ENCODE assay signal across 22 mouse cellular contexts in genomic region chr17:70583042-70583441, GRCm38 (mm10).
"Had no signal": no experiment of that assay in that cellular context is flagged by ENCODE, and none has a peak within 500 bp of the region (broad histone marks: within the 10 kb centered on the region; RNA-seq: fewer than 3 reads in every experiment).

No protein-coding gene starts in this region.

- H3K27ac ChIP-seq: limb, embryonic 10.5 days; limb, embryonic 13.5 days; liver, embryonic 12.5 days; liver, embryonic 15.5 days; lung, embryonic 15.5 days; stomach, postnatal 0 days had no signal

- H3K4me3 ChIP-seq: limb, embryonic 10.5 days; limb, embryonic 13.5 days; liver, embryonic 12.5 days; liver, embryonic 15.5 days; lung, embryonic 15.5 days had no signal

- ATAC-seq: liver, embryonic 12.5 days had no signal

- DNase-seq: kidney, adult 18-20 months; kidney, adult 9 months; kidney, postnatal 14 days; kidney, postnatal 4 days; layer of hippocampus, adult 9-11 months; layer of hippocampus, postnatal 36 days; liver; lung, adult 18-20 months; lung, postnatal 10 days; lung, postnatal 36 days; midbrain, embryonic 14.5 days; right cerebral cortex, adult 18-20 months; right cerebral cortex, postnatal 14 days; right cerebral cortex, postnatal 4 days; thymus, adult 2 months; thymus, postnatal 14 days had no signal
